Mouse (Mus musculus): ENCODE measurements around the gene Rgs14.

GRCm38 (mm10) chr13:55362453-55363060 is 7.0 kb upstream of the Rgs14 start, which contains the start of gene Lman2:
- TF ChIP-seq POLR2A (IDR thresholded peaks at IDR 0.05; ENCODE audit: insufficient read depth, low read length) (no peak), EP300 (IDR thresholded peaks at IDR 0.05; ENCODE audit: insufficient read depth, low read depth, low read length) (no peak), CTCF (IDR thresholded peaks at IDR 0.05; ENCODE audit: low read depth, low read length) (no peak)
